Mouse (Mus musculus): ENCODE results near the gene Cfap299. TPM values are rescaled to one million over a fixed set of nuclear protein-coding genes. Genes with fewer than 3 reads are reported as not detected.

Gene Cfap299
- polyA plus RNA-seq, 1 experiment from 2014 or later = 0.35 TPM

- H3K27ac ChIP-seq (replicated peaks; ENCODE audit: low read depth, low read length) = no peak overlapping the region
- H3K27me3 ChIP-seq (ENCODE audit: control insufficient read depth, insufficient read depth, low read length) = no peaks in the 10 kb centered on the region
- no peaks in the 10 kb centered on the region for H3K4me1 ChIP-seq (ENCODE audit: control insufficient read depth, insufficient read depth, low read length)
- ATAC-seq (ENCODE audit: insufficient number of reproducible peaks, low FRiP score, low TSS enrichment, low read depth) = no peak
- H3K36me3 ChIP-seq (ENCODE audit: control insufficient read depth, insufficient read depth, low read length) = no peaks in the 10 kb centered on the region
- 88% methylated on average over 15 of the region's 15 CpGs for WGBS
- no peak overlapping the region for H3K4me3 ChIP-seq (ENCODE audit: low read depth, low read length)
- no peak overlapping the region for H3K4me2 ChIP-seq (ENCODE audit: low read depth, severe bottlenecking)
- H3K9ac ChIP-seq (ENCODE audit: low read length) = no peak overlapping the region
- DNase-seq (ENCODE audit: low spot score) = no peak
- H3K9me3 ChIP-seq (ENCODE audit: control insufficient read depth, low read length) = no peaks in the 10 kb centered on the region
These were observed 433.0 kb downstream of the Cfap299 start for GRCm38 (mm10) chr5:98761858-98762652.

GRCm38 (mm10) chr5:98778588-98778987 is 449.5 kb downstream of the Cfap299 start:
- ATAC-seq (ENCODE audit: insufficient number of reproducible peaks, low FRiP score, low TSS enrichment, low read depth) (no peak), DNase-seq (ENCODE audit: low spot score) (no peak)
- H3K9me3 ChIP-seq (ENCODE audit: control insufficient read depth, low read length) = no peaks in the 10 kb centered on the region
- H3K27me3 ChIP-seq (ENCODE audit: control insufficient read depth, insufficient read depth, low read length) = no peaks in the 10 kb centered on the region
- 93% methylated on average over 4 of the region's 4 CpGs for WGBS
- no peaks in the 10 kb centered on the region for H3K4me1 ChIP-seq (ENCODE audit: control insufficient read depth, insufficient read depth, low read length)
- no peak overlapping the region for H3K9ac ChIP-seq (ENCODE audit: low read length)
- no peak overlapping the region for H3K27ac ChIP-seq (replicated peaks; ENCODE audit: low read depth, low read length)
- H3K4me3 ChIP-seq (ENCODE audit: low read depth, low read length) = no peak overlapping the region
- H3K4me2 ChIP-seq (ENCODE audit: low read depth, severe bottlenecking) = no peak overlapping the region
- no peaks in the 10 kb centered on the region for H3K36me3 ChIP-seq (ENCODE audit: control insufficient read depth, insufficient read depth, low read length)

- no peak overlapping the region for H3K9ac ChIP-seq (ENCODE audit: low read length)
- ATAC-seq (ENCODE audit: insufficient number of reproducible peaks, low FRiP score, low TSS enrichment, low read depth) (no peak), DNase-seq (ENCODE audit: low spot score) (no peak)
- no peak overlapping the region for H3K4me2 ChIP-seq (ENCODE audit: low read depth, severe bottlenecking)
- no peaks in the 10 kb centered on the region for H3K9me3 ChIP-seq (ENCODE audit: control insufficient read depth, low read length)
- no peaks in the 10 kb centered on the region for H3K36me3 ChIP-seq (ENCODE audit: control insufficient read depth, insufficient read depth, low read length)
- no peaks in the 10 kb centered on the region for H3K27me3 ChIP-seq (ENCODE audit: control insufficient read depth, insufficient read depth, low read length)
- WGBS = 94% methylated on average over 7 of the region's 7 CpGs
- H3K27ac ChIP-seq (replicated peaks; ENCODE audit: low read depth, low read length) = no peak overlapping the region
- no peaks in the 10 kb centered on the region for H3K4me1 ChIP-seq (ENCODE audit: control insufficient read depth, insufficient read depth, low read length)
- no peak overlapping the region for H3K4me3 ChIP-seq (ENCODE audit: low read depth, low read length)
These were observed 453.0 kb downstream of the Cfap299 start for GRCm38 (mm10) chr5:98782066-98782465.

- no peak overlapping the region for H3K4me3 ChIP-seq (ENCODE audit: low read depth, low read length)
- no peak overlapping the region for H3K4me2 ChIP-seq (ENCODE audit: low read depth, severe bottlenecking)
- peaks cover 5% of the 10 kb centered on the region; the same call in 1 of the 2 replicates for H3K4me1 ChIP-seq (ENCODE audit: control insufficient read depth, insufficient read depth, low read length)
- ATAC-seq (ENCODE audit: insufficient number of reproducible peaks, low FRiP score, low TSS enrichment, low read depth) = no peak
- H3K9me3 ChIP-seq (ENCODE audit: control insufficient read depth, low read length) = no peaks in the 10 kb centered on the region
- no peak for DNase-seq (ENCODE audit: low spot score)
- no peaks in the 10 kb centered on the region for H3K27me3 ChIP-seq (ENCODE audit: control insufficient read depth, insufficient read depth, low read length)
- H3K36me3 ChIP-seq (ENCODE audit: control insufficient read depth, insufficient read depth, low read length) = no peaks in the 10 kb centered on the region
- H3K9ac ChIP-seq (ENCODE audit: low read length) = no peak overlapping the region
- H3K27ac ChIP-seq (replicated peaks; ENCODE audit: low read depth, low read length) = no peak overlapping the region
- WGBS = 20% methylated on average over 4 of the region's 4 CpGs
These were observed 458.6 kb downstream of the Cfap299 start for GRCm38 (mm10) chr5:98787735-98788134.

- ATAC-seq (ENCODE audit: insufficient number of reproducible peaks, low FRiP score, low TSS enrichment, low read depth) (no peak), DNase-seq (ENCODE audit: low spot score) (no peak)
- no peaks in the 10 kb centered on the region for H3K36me3 ChIP-seq (ENCODE audit: control insufficient read depth, insufficient read depth, low read length)
- no peak overlapping the region for H3K27ac ChIP-seq (replicated peaks; ENCODE audit: low read depth, low read length)
- no peaks in the 10 kb centered on the region for H3K27me3 ChIP-seq (ENCODE audit: control insufficient read depth, insufficient read depth, low read length)
- no peak overlapping the region for H3K9ac ChIP-seq (ENCODE audit: low read length)
- no peak overlapping the region for H3K4me2 ChIP-seq (ENCODE audit: low read depth, severe bottlenecking)
- 82% methylated on average over 7 of the region's 7 CpGs for WGBS
- H3K9me3 ChIP-seq (ENCODE audit: control insufficient read depth, low read length) = no peaks in the 10 kb centered on the region
- no peak overlapping the region for H3K4me3 ChIP-seq (ENCODE audit: low read depth, low read length)
- peaks cover 5% of the 10 kb centered on the region; the same call in 1 of the 2 replicates for H3K4me1 ChIP-seq (ENCODE audit: control insufficient read depth, insufficient read depth, low read length)
These were observed 459.5 kb downstream of the Cfap299 start for GRCm38 (mm10) chr5:98788568-98788967.

- Histone ChIP-seq H3K27me3 (ENCODE audit: control insufficient read depth, insufficient read depth, low read length) (no peaks in the 10 kb centered on the region), H3K27ac (replicated peaks; ENCODE audit: low read depth, low read length) (no peak overlapping the region), H3K36me3 (ENCODE audit: control insufficient read depth, insufficient read depth, low read length) (no peaks in the 10 kb centered on the region), H3K9me3 (ENCODE audit: control insufficient read depth, low read length) (no peaks in the 10 kb centered on the region), H3K9ac (ENCODE audit: low read length) (no peak overlapping the region), H3K4me2 (ENCODE audit: low read depth, severe bottlenecking) (no peak overlapping the region), H3K4me3 (ENCODE audit: low read depth, low read length) (no peak overlapping the region), H3K4me1 (ENCODE audit: control insufficient read depth, insufficient read depth, low read length) (peaks cover 5% of the 10 kb centered on the region; the same call in 1 of the 2 replicates)
- WGBS = 20% methylated on average over 7 of the region's 7 CpGs
- ATAC-seq (ENCODE audit: insufficient number of reproducible peaks, low FRiP score, low TSS enrichment, low read depth) = no peak
- DNase-seq (ENCODE audit: low spot score) = peak; percentile 45
These were observed 461.9 kb downstream of the Cfap299 start for GRCm38 (mm10) chr5:98790894-98791607.

GRCm38 (mm10) chr5:98801495-98801894 is 472.4 kb downstream of the Cfap299 start:
- H3K27ac ChIP-seq (replicated peaks; ENCODE audit: low read depth, low read length) = no peak overlapping the region
- no peak overlapping the region for H3K4me2 ChIP-seq (ENCODE audit: low read depth, severe bottlenecking)
- no peaks in the 10 kb centered on the region for H3K4me1 ChIP-seq (ENCODE audit: control insufficient read depth, insufficient read depth, low read length)
- ATAC-seq (ENCODE audit: insufficient number of reproducible peaks, low FRiP score, low TSS enrichment, low read depth) = no peak
- H3K27me3 ChIP-seq (ENCODE audit: control insufficient read depth, insufficient read depth, low read length) = no peaks in the 10 kb centered on the region
- 74% methylated on average over 5 of the region's 5 CpGs for WGBS
- no peaks in the 10 kb centered on the region for H3K9me3 ChIP-seq (ENCODE audit: control insufficient read depth, low read length)
- DNase-seq (ENCODE audit: low spot score) = no peak
- no peak overlapping the region for H3K9ac ChIP-seq (ENCODE audit: low read length)
- no peak overlapping the region for H3K4me3 ChIP-seq (ENCODE audit: low read depth, low read length)
- H3K36me3 ChIP-seq (ENCODE audit: control insufficient read depth, insufficient read depth, low read length) = no peaks in the 10 kb centered on the region

GRCm38 (mm10) chr5:98804761-98805160 is 475.7 kb downstream of the Cfap299 start:
- H3K9ac ChIP-seq (ENCODE audit: low read length) = no peak overlapping the region
- ATAC-seq (ENCODE audit: insufficient number of reproducible peaks, low FRiP score, low TSS enrichment, low read depth) (no peak), DNase-seq (ENCODE audit: low spot score) (no peak)
- no peaks in the 10 kb centered on the region for H3K27me3 ChIP-seq (ENCODE audit: control insufficient read depth, insufficient read depth, low read length)
- no peak overlapping the region for H3K4me3 ChIP-seq (ENCODE audit: low read depth, low read length)
- 90% methylated on average over 6 of the region's 6 CpGs for WGBS
- no peak overlapping the region for H3K4me2 ChIP-seq (ENCODE audit: low read depth, severe bottlenecking)
- H3K27ac ChIP-seq (replicated peaks; ENCODE audit: low read depth, low read length) = no peak overlapping the region
- H3K36me3 ChIP-seq (ENCODE audit: control insufficient read depth, insufficient read depth, low read length) = no peaks in the 10 kb centered on the region
- H3K9me3 ChIP-seq (ENCODE audit: control insufficient read depth, low read length) = no peaks in the 10 kb centered on the region
- no peaks in the 10 kb centered on the region for H3K4me1 ChIP-seq (ENCODE audit: control insufficient read depth, insufficient read depth, low read length)

All from limb, embryonic 11.5 days (tissue).